Mouse (Mus musculus) E14TG2a.4 (cell line): ENCODE results near the gene Nat8f1.
"Not testable (repeated sequence)": the region's sequence is repeated elsewhere in the genome, so short reads cannot be mapped to it uniquely, and the experiment has no call there.

Source experiments
- CTCF ChIP-seq: conservative IDR thresholded peaks from 2 replicates; pipeline ENCODE4 v1.5.1; 2014; ENCODE audit warnings: low read length
- NANOG ChIP-seq: IDR thresholded peaks from 2 replicates; pipeline ENCODE4 v1.6.1; 2014; ENCODE audit warnings: borderline replicate concordance, low read length, mixed read lengths

DNA sequence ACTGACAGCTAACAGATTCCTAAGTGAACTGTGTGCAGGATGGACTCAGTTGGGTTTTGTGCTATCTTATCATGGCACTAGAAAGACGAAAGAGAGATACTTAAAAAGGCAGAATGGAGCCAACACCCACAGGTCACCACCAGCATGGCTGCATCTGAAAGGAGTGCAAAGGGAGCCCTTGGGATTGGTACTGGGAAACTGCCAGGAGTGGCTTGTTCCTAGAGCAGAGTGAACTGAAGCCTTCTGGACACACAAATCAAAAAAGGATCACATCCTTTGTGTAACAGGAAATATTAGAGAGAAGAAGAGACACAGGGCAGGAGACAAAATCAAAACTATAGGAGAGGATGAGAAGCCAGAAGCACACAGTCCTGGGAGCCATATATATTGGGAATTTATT lies 48.5 kb downstream of the Nat8f1 start:
- TF ChIP-seq CTCF, NANOG: not testable (repeated sequence)
